Mouse (Mus musculus): ENCODE measurements at regions not wholly inside any gene's neighbourhood (a gene's known extent, or its start where the extent isn't known, plus 50 kb on each side); places are given as distances from the start of the nearest gene placed in this dataset.

DNA sequence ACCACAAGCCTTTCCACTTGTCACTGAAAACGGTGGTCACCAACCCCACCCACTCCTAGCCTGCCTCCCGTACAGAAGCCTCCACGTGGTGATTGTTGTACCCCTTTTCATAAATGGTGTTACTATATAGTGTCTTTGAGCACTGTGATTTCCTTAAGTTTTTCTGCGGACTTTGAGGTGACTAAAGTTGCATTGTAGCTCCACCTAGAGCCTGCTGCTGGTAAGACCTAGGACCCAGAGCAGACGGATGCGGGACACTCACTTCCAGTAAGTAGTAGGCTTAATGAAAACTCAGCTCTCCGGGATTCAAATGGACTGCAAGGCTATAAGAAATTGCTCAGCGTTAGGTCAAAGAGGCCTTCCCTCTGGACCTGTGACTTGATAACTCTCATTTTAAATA is 166.7 kb downstream of the Sptssa start:
- no peak overlapping the region for H3K9ac ChIP-seq (ENCODE audit: low read depth, low read length)
- H3K27ac ChIP-seq = no peak overlapping the region
- no peaks in the 10 kb centered on the region for H3K36me3 ChIP-seq (ENCODE audit: insufficient read depth, low read length)
- H3K4me3 ChIP-seq (replicated peaks; ENCODE audit: low read depth, low read length) = no peak overlapping the region
- peak; percentile 90 for TF ChIP-seq CTCF (IDR thresholded peaks at IDR 0.05; ENCODE audit: low read depth)
- no peaks in the 10 kb centered on the region for H3K4me1 ChIP-seq (replicated peaks; ENCODE audit: insufficient read depth, low read length)
- 6% methylated on average over 8 of the region's 8 CpGs for WGBS
- H3K9me3 ChIP-seq (replicated peaks; ENCODE audit: low read length) = no peaks in the 10 kb centered on the region
- no peaks in the 10 kb centered on the region for H3K27me3 ChIP-seq (ENCODE audit: insufficient read depth, low read length)
- 0 out of 2 replicates have a peak overlapping the region, but pooled peaks have one; percentile 25 for H3K4me2 ChIP-seq (ENCODE audit: low read length)
- ATAC-seq (replicated peaks; ENCODE audit: low FRiP score, low read depth) (no peak; the same call in 1 of the 2 replicates), DNase-seq (ENCODE audit: low spot score) (peak; percentile 95)

DNA sequence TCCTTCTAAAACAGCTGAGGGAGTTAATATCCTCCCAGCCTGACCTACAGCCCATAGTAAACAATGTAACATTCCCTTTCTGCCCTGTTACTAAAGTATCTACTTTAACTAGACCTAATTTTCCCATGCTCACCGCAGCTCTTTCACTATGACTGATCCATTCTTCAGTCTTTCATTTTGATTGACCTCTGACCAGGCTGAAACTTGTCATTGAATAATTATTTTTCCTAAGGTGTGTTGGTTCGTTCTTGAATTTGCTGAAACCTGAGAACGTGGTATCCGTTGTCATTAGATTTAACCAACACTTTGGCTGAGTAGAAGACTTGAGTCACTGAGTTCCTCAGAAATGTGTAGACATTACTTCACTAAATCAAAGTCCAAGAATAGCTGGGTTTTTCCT is 168.7 kb downstream of the Sptssa start:
- 60% methylated on average over 4 of the region's 4 CpGs for WGBS
- ATAC-seq (replicated peaks; ENCODE audit: low FRiP score, low read depth) = no peak

DNA sequence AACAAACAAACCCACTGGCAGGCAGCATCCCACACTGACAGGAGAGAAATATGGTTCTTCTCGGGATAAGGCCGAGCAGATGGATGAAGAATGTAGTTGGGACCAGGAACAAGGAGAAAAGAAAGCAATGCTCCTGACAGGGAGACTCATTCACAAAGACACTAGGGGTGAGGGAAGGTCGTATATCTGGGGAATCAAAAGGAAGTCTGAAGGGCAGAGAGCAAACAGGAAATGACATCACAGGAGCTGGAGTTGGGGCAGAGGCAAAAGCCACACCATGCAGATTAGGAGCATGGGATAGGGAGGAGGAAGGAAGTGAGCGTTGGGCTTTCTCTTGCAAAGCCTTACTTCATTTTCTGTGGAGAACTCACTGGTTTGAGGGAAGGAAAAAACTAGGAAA is 174.4 kb downstream of the Sptssa start:
- H3K9ac ChIP-seq (ENCODE audit: low read depth, low read length) = no peak overlapping the region
- no peak overlapping the region for H3K4me2 ChIP-seq (ENCODE audit: low read length)
- no peaks in the 10 kb centered on the region for H3K9me3 ChIP-seq (replicated peaks; ENCODE audit: low read length)
- no peak for TF ChIP-seq CTCF (IDR thresholded peaks at IDR 0.05; ENCODE audit: low read depth)
- DNase-seq (ENCODE audit: low spot score) (peak; percentile 70), ATAC-seq (replicated peaks; ENCODE audit: low FRiP score, low read depth) (no peak)
- WGBS = 28% methylated on average over 4 of the region's 4 CpGs
- H3K4me1 ChIP-seq (replicated peaks; ENCODE audit: insufficient read depth, low read length) = no peaks in the 10 kb centered on the region
- H3K27ac ChIP-seq = no peak overlapping the region
- no peaks in the 10 kb centered on the region for H3K27me3 ChIP-seq (ENCODE audit: insufficient read depth, low read length)
- H3K4me3 ChIP-seq (replicated peaks; ENCODE audit: low read depth, low read length) = no peak overlapping the region
- no peaks in the 10 kb centered on the region for H3K36me3 ChIP-seq (ENCODE audit: insufficient read depth, low read length)

More for the DNA sequence above, 168.7 kb downstream of the Sptssa start:
- Histone ChIP-seq H3K4me2 (ENCODE audit: low read length) (no peak overlapping the region), H3K36me3 (ENCODE audit: insufficient read depth, low read length) (no peaks in the 10 kb centered on the region), H3K27me3 (ENCODE audit: insufficient read depth, low read length) (no peaks in the 10 kb centered on the region), H3K9me3 (replicated peaks; ENCODE audit: low read length) (no peaks in the 10 kb centered on the region), H3K4me3 (replicated peaks; ENCODE audit: low read depth, low read length) (no peak overlapping the region), H3K4me1 (replicated peaks; ENCODE audit: insufficient read depth, low read length) (no peaks in the 10 kb centered on the region), H3K27ac (no peak overlapping the region), H3K9ac (ENCODE audit: low read depth, low read length) (no peak overlapping the region)
- no peak for TF ChIP-seq CTCF (IDR thresholded peaks at IDR 0.05; ENCODE audit: low read depth)
- no peak for DNase-seq (ENCODE audit: low spot score)

DNA sequence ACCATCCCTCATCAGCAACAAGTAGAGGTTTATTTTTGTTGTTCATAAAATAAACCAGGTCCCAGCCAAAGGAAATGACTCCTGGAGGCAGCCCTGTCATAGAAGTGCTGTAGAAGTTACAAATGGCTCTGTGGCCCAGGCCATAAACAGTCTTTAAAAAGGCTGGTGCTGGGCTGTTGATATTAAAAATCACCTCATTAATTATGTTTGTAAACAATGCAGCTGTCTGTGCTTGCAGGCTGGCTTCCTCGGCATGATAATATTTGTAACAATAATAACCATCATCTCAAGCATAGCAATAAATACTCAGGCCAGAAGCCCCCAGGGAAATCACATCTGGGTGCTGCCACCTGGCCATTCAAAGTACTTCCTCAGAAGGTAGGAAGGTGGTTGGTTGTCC is 176.5 kb downstream of the Sptssa start:
- no peaks in the 10 kb centered on the region for H3K27me3 ChIP-seq (ENCODE audit: insufficient read depth, low read length)
- no peak overlapping the region for H3K4me2 ChIP-seq (ENCODE audit: low read length)
- H3K27ac ChIP-seq = no peak overlapping the region
- H3K9me3 ChIP-seq (replicated peaks; ENCODE audit: low read length) = no peaks in the 10 kb centered on the region
- H3K36me3 ChIP-seq (ENCODE audit: insufficient read depth, low read length) = no peaks in the 10 kb centered on the region
- WGBS = 30% methylated on average over 1 of the region's 1 CpGs
- no peak overlapping the region for H3K4me3 ChIP-seq (replicated peaks; ENCODE audit: low read depth, low read length)
- no peaks in the 10 kb centered on the region for H3K4me1 ChIP-seq (replicated peaks; ENCODE audit: insufficient read depth, low read length)
- DNase-seq (ENCODE audit: low spot score) (no peak), ATAC-seq (replicated peaks; ENCODE audit: low FRiP score, low read depth) (no peak)
- no peak overlapping the region for H3K9ac ChIP-seq (ENCODE audit: low read depth, low read length)
- TF ChIP-seq CTCF (IDR thresholded peaks at IDR 0.05; ENCODE audit: low read depth) = no peak

DNA sequence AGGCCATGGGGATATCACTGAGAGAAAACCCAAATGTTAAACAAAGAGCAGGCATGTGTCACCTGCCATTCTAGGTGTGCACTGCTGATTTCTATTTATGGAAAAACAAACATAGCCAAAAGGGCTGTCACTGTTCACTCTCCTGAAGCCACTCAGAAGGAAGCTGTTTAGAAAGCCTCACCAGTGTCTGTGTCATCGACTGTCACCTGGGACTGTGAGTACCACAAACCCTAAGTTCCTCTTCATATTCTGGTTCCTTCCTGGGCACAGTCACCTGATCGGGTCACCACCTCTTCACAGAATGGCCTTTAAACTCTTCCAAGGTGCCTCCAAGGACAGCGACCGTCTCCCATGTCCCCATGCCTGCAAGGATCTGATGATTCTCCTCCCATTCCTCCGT is 183.5 kb downstream of the Sptssa start:
- 85% methylated on average over 5 of the region's 5 CpGs for WGBS
- H3K9me3 ChIP-seq (replicated peaks; ENCODE audit: low read length) = no peaks in the 10 kb centered on the region
- TF ChIP-seq CTCF (IDR thresholded peaks at IDR 0.05; ENCODE audit: low read depth) = no peak
- H3K9ac ChIP-seq (ENCODE audit: low read depth, low read length) = no peak overlapping the region
- DNase-seq (ENCODE audit: low spot score) = no peak
- no peaks in the 10 kb centered on the region for H3K36me3 ChIP-seq (ENCODE audit: insufficient read depth, low read length)
- H3K4me2 ChIP-seq (ENCODE audit: low read length) = no peak overlapping the region
- no peak overlapping the region for H3K4me3 ChIP-seq (replicated peaks; ENCODE audit: low read depth, low read length)
- ATAC-seq (replicated peaks; ENCODE audit: low FRiP score, low read depth) = no peak
- H3K27ac ChIP-seq = no peak overlapping the region
- no peaks in the 10 kb centered on the region for H3K27me3 ChIP-seq (ENCODE audit: insufficient read depth, low read length)
- no peaks in the 10 kb centered on the region for H3K4me1 ChIP-seq (replicated peaks; ENCODE audit: insufficient read depth, low read length)

DNA sequence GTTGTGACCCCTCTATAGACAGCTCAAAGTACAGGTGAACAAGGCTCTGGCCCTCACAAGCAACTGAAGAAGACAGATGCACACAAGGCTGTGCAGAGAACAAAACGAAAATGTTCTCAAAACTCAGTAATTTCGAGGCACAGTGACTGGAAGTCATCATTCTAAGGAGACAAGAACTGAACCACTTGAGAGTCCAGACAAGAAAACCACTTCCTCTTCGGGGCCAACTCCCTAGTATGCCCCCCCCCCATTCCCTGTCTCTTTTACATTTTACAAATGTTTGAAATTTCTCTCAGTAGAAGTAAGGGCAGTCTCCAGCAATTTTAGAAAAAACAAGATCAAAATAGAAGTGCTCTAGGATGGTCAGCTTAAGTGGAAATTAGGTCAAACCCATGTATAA is 184.0 kb downstream of the Sptssa start:
- H3K9ac ChIP-seq (ENCODE audit: low read depth, low read length) = no peak overlapping the region
- 73% methylated on average over 3 of the region's 3 CpGs for WGBS
- no peaks in the 10 kb centered on the region for H3K9me3 ChIP-seq (replicated peaks; ENCODE audit: low read length)
- DNase-seq (ENCODE audit: low spot score) (no peak), ATAC-seq (replicated peaks; ENCODE audit: low FRiP score, low read depth) (no peak)
- no peak overlapping the region for H3K27ac ChIP-seq
- no peaks in the 10 kb centered on the region for H3K27me3 ChIP-seq (ENCODE audit: insufficient read depth, low read length)
- H3K36me3 ChIP-seq (ENCODE audit: insufficient read depth, low read length) = no peaks in the 10 kb centered on the region
- H3K4me2 ChIP-seq (ENCODE audit: low read length) = no peak overlapping the region
- no peaks in the 10 kb centered on the region for H3K4me1 ChIP-seq (replicated peaks; ENCODE audit: insufficient read depth, low read length)
- TF ChIP-seq CTCF (IDR thresholded peaks at IDR 0.05; ENCODE audit: low read depth) = no peak
- no peak overlapping the region for H3K4me3 ChIP-seq (replicated peaks; ENCODE audit: low read depth, low read length)

DNA sequence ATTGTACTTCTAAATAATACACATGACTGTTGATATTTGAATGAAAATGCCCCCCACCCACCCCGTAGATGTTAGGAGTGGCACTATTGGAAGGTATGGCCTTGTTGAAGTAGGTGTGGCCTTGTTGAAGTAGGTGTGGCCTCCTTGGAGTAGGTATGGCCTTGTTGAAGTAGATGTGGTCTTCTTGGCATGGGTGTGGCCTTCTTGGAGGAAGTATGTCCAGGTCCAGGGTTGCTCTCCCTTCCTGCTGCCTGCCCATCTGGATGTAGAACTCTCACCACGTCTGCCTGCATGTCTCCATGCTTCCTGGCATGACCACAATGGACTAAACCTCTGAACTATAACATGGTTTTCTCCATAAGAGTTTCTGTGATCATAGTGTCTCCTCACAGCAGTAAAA is 188.7 kb downstream of the Sptssa start:
- no peak overlapping the region for H3K9ac ChIP-seq (ENCODE audit: low read depth, low read length)
- no peak overlapping the region for H3K4me2 ChIP-seq (ENCODE audit: low read length)
- no peaks in the 10 kb centered on the region for H3K9me3 ChIP-seq (replicated peaks; ENCODE audit: low read length)
- no peaks in the 10 kb centered on the region for H3K27me3 ChIP-seq (ENCODE audit: insufficient read depth, low read length)
- no peak overlapping the region for H3K4me3 ChIP-seq (replicated peaks; ENCODE audit: low read depth, low read length)
- DNase-seq (ENCODE audit: low spot score) (no peak), ATAC-seq (replicated peaks; ENCODE audit: low FRiP score, low read depth) (no peak)
- no peak for TF ChIP-seq CTCF (IDR thresholded peaks at IDR 0.05; ENCODE audit: low read depth)
- 86% methylated on average over 2 of the region's 2 CpGs for WGBS
- no peak overlapping the region for H3K27ac ChIP-seq
- H3K36me3 ChIP-seq (ENCODE audit: insufficient read depth, low read length) = no peaks in the 10 kb centered on the region
- no peaks in the 10 kb centered on the region for H3K4me1 ChIP-seq (replicated peaks; ENCODE audit: insufficient read depth, low read length)
